Mouse (Mus musculus): ENCODE measurements around the gene Olfr804.

Gene Olfr804

GRCm38 (mm10) chr10:129702910-129703309 is at the start of gene Olfr804:
Gene Olfr804 (plus strand): TSS chr10:129703210.
- no peak for DNase-seq (ENCODE audit: low read depth)

- no peak for DNase-seq (ENCODE audit: low read depth)
These were observed 45.6 kb upstream of the Olfr804 start, which contains the start of gene Olfr800 for GRCm38 (mm10) chr10:129657394-129657793. Gene Olfr800 (plus strand): TSS chr10:129657694.

GRCm38 (mm10) chr10:129673765-129674164 is 29.2 kb upstream of the Olfr804 start, which contains the start of gene Olfr801:
Gene Olfr801 (minus strand): TSS chr10:129673865.
- no peak for DNase-seq (ENCODE audit: low read depth)

- no peak for DNase-seq (ENCODE audit: low read depth)
These were observed 14.9 kb upstream of the Olfr804 start, which contains the start of gene Olfr802 for GRCm38 (mm10) chr10:129688069-129688468. Gene Olfr802 (minus strand): TSS chr10:129688169.

GRCm38 (mm10) chr10:129694186-129694585 is 8.8 kb upstream of the Olfr804 start, which contains the start of gene Olfr803:
Gene Olfr803 (minus strand): TSS chr10:129694286.
- DNase-seq (ENCODE audit: low read depth) = no peak

GRCm38 (mm10) chr10:129729275-129729674 is 26.3 kb downstream of the Olfr804 start, which contains the start of gene Olfr805:
Gene Olfr805 (minus strand): TSS chr10:129729375.
- DNase-seq (ENCODE audit: low read depth) = no peak

GRCm38 (mm10) chr10:129741821-129742220 is 38.8 kb downstream of the Olfr804 start, which contains the start of gene Olfr806:
Gene Olfr806 (minus strand): TSS chr10:129741921.
- DNase-seq (ENCODE audit: low read depth) = no peak

- no peak for DNase-seq (ENCODE audit: low read depth)
These were observed 54.7 kb downstream of the Olfr804 start, which contains the start of gene Olfr807 for GRCm38 (mm10) chr10:129757693-129758092. Gene Olfr807 (minus strand): TSS chr10:129757793.

All from induced T-regulatory cell, adult 2 months (primary cell).